Mouse (Mus musculus): ENCODE measurements at regions not wholly inside any gene's neighbourhood (a gene's known extent, or its start where the extent isn't known, plus 50 kb on each side); places are given as distances from the start of the nearest gene placed in this dataset.

- TF ChIP-seq POLR2A (IDR thresholded peaks at IDR 0.05; ENCODE audit: extremely low read depth, insufficient read depth, low read length) (no peak), CTCF (IDR thresholded peaks at IDR 0.05; ENCODE audit: extremely low read depth, insufficient read depth, low read length) (no peak)
Observed at GRCm38 (mm10) chr10:31242442-31242966, 70.7 kb upstream of the Hddc2 start.

Data from cortical plate, adult 2 months (tissue).